ENCODE assay signal across 9 mouse cellular contexts in genomic region chr2:118744621-118745020, GRCm38 (mm10). TPM values are rescaled to one million over a fixed set of nuclear protein-coding genes. Genes with fewer than 3 reads are reported as not detected.
DNase-seq lines count a peak whose midpoint lies in the region; ATAC-seq and TF ChIP-seq lines count a peak whose summit lies in the region.
"Had no signal": no experiment of that assay in that cellular context is flagged by ENCODE, and none has a peak within 500 bp of the region (broad histone marks: within the 10 kb centered on the region; RNA-seq: fewer than 3 reads in every experiment).

No protein-coding gene starts in this region.

- no peak overlapping the region for H3K27ac ChIP-seq in spleen, adult 2 months (ENCODE audit: insufficient read depth, low read length)
- H3K27ac ChIP-seq in liver, embryonic 12.5 days, result peak overlapping the region; percentile 40; the same call in 1 of the 2 replicates
- H3K27ac ChIP-seq in stomach, postnatal 0 days (replicated peaks), result no peak overlapping the region
- H3K27ac ChIP-seq in left cerebral cortex, adult 2 months, result no peak overlapping the region

- peak overlapping the region; percentile 96; the same call in 1 of the 2 replicates for H3K9ac ChIP-seq in liver, embryonic 12.5 days
- H3K9ac ChIP-seq in stomach, postnatal 0 days (ENCODE audit: low read length), result no peak overlapping the region

- TF ChIP-seq EP300 in stomach, postnatal 0 days (optimal IDR thresholded peaks at IDR 0.05), result no peak

- TF ChIP-seq POLR2A in spleen, adult 2 months (IDR thresholded peaks at IDR 0.05; ENCODE audit: low read depth, low read length), result no peak

- H3K36me3 ChIP-seq in spleen, adult 2 months (ENCODE audit: control insufficient read depth, insufficient read depth, low read length), result no peaks in the 10 kb centered on the region; the same call in 1 of the 2 replicates
- peaks cover 16% of the 10 kb centered on the region for H3K36me3 ChIP-seq in liver, embryonic 12.5 days
- H3K36me3 ChIP-seq in stomach, postnatal 0 days (ENCODE audit: control insufficient read depth, insufficient read depth, low read length), result 0 out of 2 replicates have a peak, but pooled peaks cover 2% of the 10 kb centered on the region

- no peaks in the 10 kb centered on the region for H3K9me3 ChIP-seq in liver, embryonic 12.5 days (replicated peaks)
- no peaks in the 10 kb centered on the region for H3K9me3 ChIP-seq in stomach, postnatal 0 days (ENCODE audit: control insufficient read depth, low read length)

- peak; percentile 60 for DNase-seq in cerebellum, adult 9-10 months
- no peak for DNase-seq in cerebellum, adult 9-11 months
- no peak for DNase-seq in spleen, adult 2 months (ENCODE audit: low read depth in 1 of 2, low spot score in 2 of 2)
- no peak for DNase-seq in spleen, postnatal 36 days (ENCODE audit: low spot score in 2 of 2)
- DNase-seq in stomach, postnatal 0 days (ENCODE audit: low spot score), result no peak
- no peak for DNase-seq in yolk sac, embryonic 10.5 days (ENCODE audit: low spot score)
- no peak for DNase-seq in left cerebral cortex, adult 2 months (ENCODE audit: extremely low spot score in 1 of 2, low spot score in 2 of 2)

- intact Hi-C loops in left cerebral cortex, adult 2 months (cut with DNase I), result loop anchor here (1.0 to 5.0 kb wide), 3 partner anchors 20 to 118 kb away; partner anchors contain the start of genes Disp2 and Ivd

- TF ChIP-seq CTCF in spleen, adult 2 months (IDR thresholded peaks at IDR 0.05; ENCODE audit: extremely low read depth, insufficient read depth, insufficient read length, insufficient replicate concordance), result no peak
- TF ChIP-seq CTCF in stomach, postnatal 0 days (IDR thresholded peaks at IDR 0.05; ENCODE audit: low read depth), result no peak
- no peak for TF ChIP-seq CTCF in left cerebral cortex, adult 2 months (IDR thresholded peaks at IDR 0.05)

- WGBS in spleen, adult 2 months, result 18% methylated on average over 7 of the region's 7 CpGs
- WGBS in liver, embryonic 12.5 days (ENCODE audit: insufficient replicate concordance), result 16% methylated on average over 7 of the region's 7 CpGs
- 19% methylated on average over 7 of the region's 7 CpGs for WGBS in stomach, postnatal 0 days

- peak overlapping the region; percentile 100 for H3K4me2 ChIP-seq in liver, embryonic 12.5 days
- peak overlapping the region; percentile 99; the same call in 1 of the 2 replicates for H3K4me2 ChIP-seq in stomach, postnatal 0 days (replicated peaks; ENCODE audit: low read depth)

- H3K4me1 ChIP-seq in spleen, adult 2 months (ENCODE audit: control insufficient read depth, insufficient read depth, insufficient read length), result peaks cover 13% of the 10 kb centered on the region
- H3K4me1 ChIP-seq in liver, embryonic 12.5 days, result peaks cover 60% of the 10 kb centered on the region
- peaks cover 4% of the 10 kb centered on the region; the same call in 1 of the 2 replicates for H3K4me1 ChIP-seq in stomach, postnatal 0 days (replicated peaks; ENCODE audit: control insufficient read depth, insufficient read depth)

- no peaks in the 10 kb centered on the region for H3K27me3 ChIP-seq in spleen, adult 2 months (ENCODE audit: control insufficient read depth, insufficient read depth, low read length)
- peaks cover 29% of the 10 kb centered on the region for H3K27me3 ChIP-seq in liver, embryonic 12.5 days (replicated peaks)
- H3K27me3 ChIP-seq in stomach, postnatal 0 days (ENCODE audit: control insufficient read depth, insufficient read depth, low read length), result no peaks in the 10 kb centered on the region

- H3K4me3 ChIP-seq in spleen, adult 2 months (ENCODE audit: extremely low read depth, insufficient read depth, insufficient read length), result peak overlapping the region; percentile 95; the same call in 1 of the 2 replicates
- peak overlapping the region; percentile 94 for H3K4me3 ChIP-seq in liver, embryonic 12.5 days
- no peak overlapping the region; the same call in 1 of the 2 replicates for H3K4me3 ChIP-seq in stomach, postnatal 0 days (ENCODE audit: low read depth, low read length)
- H3K4me3 ChIP-seq in left cerebral cortex, adult 2 months, result no peak overlapping the region

- ATAC-seq in liver, embryonic 12.5 days, result no peak
- ATAC-seq in stomach, postnatal 0 days (ENCODE audit: low FRiP score, low TSS enrichment), result no peak

RNA-seq across cellular contexts. Expression of gene Inafm2, which starts 0.9 kb away (rescaled TPM):
- polyA plus RNA-seq in spleen, adult 2 months (2012; rRNA removed), result 8.7 and 12.1 TPM in 2 replicates
- polyA plus RNA-seq in liver, embryonic 12.5 days (2016; fragmentation: Nextera tagmentation; extraction: Ambion mirVana), result 23.1 TPM in 2 replicates
- polyA plus RNA-seq in stomach, postnatal 0 days (2015; fragmentation: Nextera tagmentation; extraction: Ambion mirVana), result 33.8 and 36.7 TPM in 2 replicates
- 10 to 100 TPM; 42.7 to 47.9 TPM for total RNA-seq in left cerebral cortex, adult 2 months (2021)

RNA-seq across cellular contexts. Expression of gene Plcb2, which starts 16.4 kb away (rescaled TPM):
- 37.0 and 41.7 TPM in 2 replicates for polyA plus RNA-seq in spleen, adult 2 months (2012; rRNA removed)
- 2.5 and 2.6 TPM in 2 replicates for polyA plus RNA-seq in liver, embryonic 12.5 days (2016; fragmentation: Nextera tagmentation; extraction: Ambion mirVana)
- polyA plus RNA-seq in stomach, postnatal 0 days (2015; fragmentation: Nextera tagmentation; extraction: Ambion mirVana), result 0.58 and 0.64 TPM in 2 replicates
- 1 to 10 TPM; 2.3 to 3.2 TPM for total RNA-seq in left cerebral cortex, adult 2 months (2021)

RNA-seq across cellular contexts. Expression of gene Ccdc9b, which starts 17.8 kb away (rescaled TPM):
- 2.6 and 3.1 TPM in 2 replicates for polyA plus RNA-seq in spleen, adult 2 months (2012; rRNA removed)
- 0.36 and 0.39 TPM in 2 replicates for polyA plus RNA-seq in liver, embryonic 12.5 days (2016; fragmentation: Nextera tagmentation; extraction: Ambion mirVana)
- 2.9 TPM in 2 replicates for polyA plus RNA-seq in stomach, postnatal 0 days (2015; fragmentation: Nextera tagmentation; extraction: Ambion mirVana)
- 1 to 10 TPM; 4.0 to 4.7 TPM for total RNA-seq in left cerebral cortex, adult 2 months (2021)

RNA-seq across cellular contexts. Expression of gene Phgr1, which starts 27.9 kb away (rescaled TPM):
- 0.28 and 0.36 TPM in 2 replicates for polyA plus RNA-seq in spleen, adult 2 months (2012; rRNA removed)
- polyA plus RNA-seq in liver, embryonic 12.5 days (2016; fragmentation: Nextera tagmentation; extraction: Ambion mirVana), result not detected in 2 replicates
- polyA plus RNA-seq in stomach, postnatal 0 days (2015; fragmentation: Nextera tagmentation; extraction: Ambion mirVana), result 165 and 184 TPM in 2 replicates
- not detected for total RNA-seq in left cerebral cortex, adult 2 months (2021)
- total RNA-seq: gastrocnemius, postnatal 36 days had no signal

RNA-seq across cellular contexts. Expression of gene Disp2, which starts 34.9 kb away (rescaled TPM):
- 0.09 and 0.14 TPM in 2 replicates for polyA plus RNA-seq in spleen, adult 2 months (2012; rRNA removed)
- 0.35 and 0.37 TPM in 2 replicates for polyA plus RNA-seq in liver, embryonic 12.5 days (2016; fragmentation: Nextera tagmentation; extraction: Ambion mirVana)
- polyA plus RNA-seq in stomach, postnatal 0 days (2015; fragmentation: Nextera tagmentation; extraction: Ambion mirVana), result 1.0 and 1.1 TPM in 2 replicates
- 100 to 1,000 TPM; 197 to 209 TPM for total RNA-seq in left cerebral cortex, adult 2 months (2021)
- total RNA-seq: gastrocnemius, postnatal 36 days had no signal

Comparison
In these comparisons a context has a peak if more than half of its experiments do, and no peak if none do; other contexts are left out.
1. H3K4me3 ChIP-seq: peak in spleen, adult 2 months (single experiment) and liver, embryonic 12.5 days (single experiment); none in stomach, postnatal 0 days (single experiment) and left cerebral cortex, adult 2 months (single experiment).
2. RNA of gene Plcb2, which starts 16.4 kb away (polyA plus RNA-seq): 37.0 to 41.7 TPM in spleen, adult 2 months; 2.5 to 2.6 TPM in liver, embryonic 12.5 days and 0.58 to 0.64 TPM in stomach, postnatal 0 days; every median in the first group is over 10 times any median in the second.